Mouse (Mus musculus): Measurements from ENCODE around the gene Lrrc20.
"Not testable (repeated sequence)": the region's sequence is repeated elsewhere in the genome, so short reads cannot be mapped to it uniquely, and the experiment has no call there.

DNA sequence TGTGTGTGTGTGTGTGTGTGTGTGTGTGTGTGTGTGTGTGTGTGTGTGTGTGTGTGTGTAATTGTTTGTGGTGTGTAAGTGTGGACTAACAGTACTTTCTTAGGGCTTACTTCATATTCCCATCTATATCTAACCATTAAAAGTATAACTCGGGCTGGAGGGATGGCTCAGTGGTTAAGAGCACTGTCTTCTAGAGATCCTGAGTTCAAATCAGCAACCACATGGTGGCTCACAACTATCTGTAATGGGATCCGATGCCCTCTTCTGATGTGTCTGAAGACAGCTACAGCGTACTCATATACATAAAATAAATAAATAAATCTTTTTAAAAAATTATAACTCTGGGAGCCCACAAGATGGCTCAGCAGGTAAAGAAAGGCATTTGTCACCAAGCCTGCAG lies 22.4 kb upstream of the Lrrc20 start:
- TF ChIP-seq CTCF (IDR thresholded peaks at IDR 0.05; ENCODE audit: extremely low read depth, insufficient read length, insufficient replicate concordance, low read depth, low read length); POLR2A (IDR thresholded peaks at IDR 0.05; ENCODE audit: low read depth, low read length): not testable (repeated sequence)

Measured in small intestine, adult 2 months (tissue).